Mouse (Mus musculus) ovary, postnatal 14 days (tissue): ENCODE results near the gene Osm.

ENCODE experiments used
- DNase-seq: peaks from one replicate; pipeline ENCODE4 v3.0.0; 2022; ENCODE audit warnings: low spot score

The Osm gene

GRCm38 (mm10) chr11:4216248-4217000 lies 19.8 kb upstream of the Osm start:
- DNase-seq, result peak; percentile 36

- DNase-seq, result peak; percentile 69
Measured at GRCm38 (mm10) chr11:4217914-4218629, 18.1 kb upstream of the Osm start, which contains the start of gene Castor1. Gene Castor1, plus strand, starts transcription at chr11:4218225.

GRCm38 (mm10) chr11:4218637-4219036 lies 17.6 kb upstream of the Osm start:
- no peak for DNase-seq

- peak; percentile 49 for DNase-seq
Measured at GRCm38 (mm10) chr11:4219317-4219751, 16.9 kb upstream of the Osm start.

- DNase-seq, result no peak
Measured at GRCm38 (mm10) chr11:4219908-4220307, 16.3 kb upstream of the Osm start.

GRCm38 (mm10) chr11:4220443-4221400 lies 15.5 kb upstream of the Osm start:
- DNase-seq, result peak; percentile 71

- no peak for DNase-seq
Measured at GRCm38 (mm10) chr11:4222046-4222950, 13.9 kb upstream of the Osm start.

- DNase-seq, result no peak
Measured at GRCm38 (mm10) chr11:4223393-4224188, 12.6 kb upstream of the Osm start.

GRCm38 (mm10) chr11:4224223-4224622 lies 12.0 kb upstream of the Osm start:
- no peak for DNase-seq

- no peak for DNase-seq
Measured at GRCm38 (mm10) chr11:4226569-4227325, 9.5 kb upstream of the Osm start.

- DNase-seq, result no peak
Measured at GRCm38 (mm10) chr11:4228463-4228862, 7.8 kb upstream of the Osm start.

GRCm38 (mm10) chr11:4229841-4230240 lies 6.4 kb upstream of the Osm start:
- no peak for DNase-seq

- DNase-seq, result no peak
Measured at GRCm38 (mm10) chr11:4231435-4231834, 4.8 kb upstream of the Osm start.

- DNase-seq, result no peak
Measured at GRCm38 (mm10) chr11:4232644-4233043, 3.6 kb upstream of the Osm start.

- no peak for DNase-seq
Measured at GRCm38 (mm10) chr11:4235052-4235655, 1.1 kb upstream of the Osm start.

- no peak for DNase-seq
Measured at GRCm38 (mm10) chr11:4236546-4237067, 387 bp downstream of the Osm start.

GRCm38 (mm10) chr11:4237389-4237912 lies 1.2 kb downstream of the Osm start:
- DNase-seq, result no peak

- no peak for DNase-seq
Measured at GRCm38 (mm10) chr11:4238167-4238566, 1.9 kb downstream of the Osm start.

GRCm38 (mm10) chr11:4239691-4240090 lies 3.5 kb downstream of the Osm start:
- DNase-seq, result no peak
